Mouse (Mus musculus): ENCODE data around the gene 4930572O03Rik.
"Not testable (repeated sequence)": the region's sequence is repeated elsewhere in the genome, so short reads cannot be mapped to it uniquely, and the experiment has no call there.

4930572O03Rik gene

GRCm38 (mm10) chr5:15618764-15619163, 38.1 kb downstream of the 4930572O03Rik start, which contains the start of gene Speer4d:
TSS of gene Speer4d (plus strand) at chr5:15619064.
- not testable (repeated sequence) for DNase-seq (ENCODE audit: low read depth, low spot score)

GRCm38 (mm10) chr5:15616195-15616594, 40.7 kb downstream of the 4930572O03Rik start:
- not testable (repeated sequence) for DNase-seq (ENCODE audit: low read depth, low spot score)

GRCm38 (mm10) chr5:15610695-15611094, 46.2 kb downstream of the 4930572O03Rik start:
- DNase-seq (ENCODE audit: low read depth, low spot score) = not testable (repeated sequence)

GRCm38 (mm10) chr5:15606677-15607076, 50.2 kb downstream of the 4930572O03Rik start:
- DNase-seq (ENCODE audit: low read depth, low spot score) = not testable (repeated sequence)

GRCm38 (mm10) chr5:15603585-15603984, 53.3 kb downstream of the 4930572O03Rik start:
- DNase-seq (ENCODE audit: low read depth, low spot score) = not testable (repeated sequence)

- not testable (repeated sequence) for DNase-seq (ENCODE audit: low read depth, low spot score)
These were observed 53.9 kb downstream of the 4930572O03Rik start for GRCm38 (mm10) chr5:15603008-15603407.

- not testable (repeated sequence) for DNase-seq (ENCODE audit: low read depth, low spot score)
These were observed 54.4 kb downstream of the 4930572O03Rik start for GRCm38 (mm10) chr5:15602424-15602947.
